Mouse (Mus musculus) embryonic facial prominence, embryonic 13.5 days (tissue): Measurements from ENCODE around the gene Dennd2a. TPM values are rescaled to one million over a fixed set of nuclear protein-coding genes. Genes with fewer than 3 reads are reported as not detected.

ENCODE experiments used
- ATAC-seq: fragments of 200-750 bp; cut with Nextera tagmentation; 2 replicates; pipeline ENCODE4 v1.8.0; 2017; ENCODE audit warnings: low read depth; ENCODE audit not compliant: insufficient number of reproducible peaks, insufficient read depth, low FRiP score, low TSS enrichment
- H3K27ac ChIP-seq: fragments of 300-500 bp; sonication (generic); 2 replicates; pipeline ENCODE4 v1.5.1; 2015; ENCODE audit warnings: moderate library complexity, mild to moderate bottlenecking, inconsistent platforms
- H3K27me3 ChIP-seq: fragments of 300-500 bp; sonication (generic); 2 replicates; pipeline ENCODE4 v1.6.1; 2015; ENCODE audit warnings: mild to moderate bottlenecking, inconsistent platforms
- H3K36me3 ChIP-seq: fragments of 300-500 bp; sonication (generic); 2 replicates; pipeline ENCODE4 v1.6.1; 2015; ENCODE audit warnings: mild to moderate bottlenecking, inconsistent platforms
- H3K4me1 ChIP-seq: fragments of 300-500 bp; sonication (generic); 2 replicates; pipeline ENCODE4 v1.6.1; 2015; ENCODE audit warnings: inconsistent platforms
- H3K4me2 ChIP-seq: fragments of 300-500 bp; sonication (generic); 2 replicates; pipeline ENCODE4 v1.6.1; 2015; ENCODE audit warnings: moderate library complexity, mild to moderate bottlenecking, inconsistent platforms
- H3K4me3 ChIP-seq: fragments of 300-500 bp; sonication (generic); 2 replicates; pipeline ENCODE4 v1.5.1; 2015; ENCODE audit warnings: mild to moderate bottlenecking, inconsistent platforms
- H3K9ac ChIP-seq: fragments of 300-500 bp; sonication (generic); 2 replicates; pipeline ENCODE4 v1.6.1; 2015; ENCODE audit warnings: mild to moderate bottlenecking, inconsistent platforms
- H3K9me3 ChIP-seq: fragments of 300-500 bp; sonication (generic); 2 replicates; pipeline ENCODE4 v1.6.1; 2016; ENCODE audit warnings: inconsistent platforms
- WGBS: fragments of 180-500 bp; shearing (Covaris S2); methylation state at CpG from one replicate; pipeline ENCODE4 v1.1.7; 2015; ENCODE audit warnings: mixed read lengths; 5-methylcytosine and 5-hydroxymethylcytosine counted together
- polyA plus RNA-seq: library from polyadenylated mRNA; unstranded; fragments of >200 nt; fragmentation: Nextera tagmentation; extraction: Ambion mirVana; gene quantifications from 2 replicates; pipeline ENCODE4 v1.2.1, GENCODE M21; 2015

Gene Dennd2a
- 18.0 and 21.2 TPM in 2 replicates for polyA plus RNA-seq

- Histone ChIP-seq H3K4me3 (peak within 1 kb of the TSS; percentile 71), H3K4me2 (peak within 1 kb of the TSS; percentile 71), H3K27me3 (no peaks in the 10 kb centered on the region), H3K9ac (peak within 1 kb of the TSS; percentile 94), H3K4me1 (peaks cover 42% of the 10 kb centered on the region), H3K9me3 (no peaks in the 10 kb centered on the region), H3K27ac (peak within 1 kb of the TSS; percentile 94), H3K36me3 (peaks cover 10% of the 10 kb centered on the region; the same call in 1 of the 2 replicates)
- ATAC-seq = peak; percentile 94
- WGBS = under 1% methylated on average over 50 of the region's 50 CpGs
These were observed at the start of gene Dennd2a for GRCm38 (mm10) chr6:39557723-39558261. Dennd2a (minus strand) TSS chr6:39557867.

- Histone ChIP-seq H3K27me3 (no peaks in the 10 kb centered on the region), H3K36me3 (peaks cover 11% of the 10 kb centered on the region), H3K27ac (no peak overlapping the region), H3K4me1 (no peaks in the 10 kb centered on the region), H3K4me3 (no peak overlapping the region), H3K9ac (no peak overlapping the region), H3K4me2 (no peak overlapping the region), H3K9me3 (no peaks in the 10 kb centered on the region)
- no peak for ATAC-seq
- 76% methylated on average over 5 of the region's 5 CpGs for WGBS
These were observed 49.7 kb upstream of the Dennd2a start for GRCm38 (mm10) chr6:39607365-39607764.

GRCm38 (mm10) chr6:39606862-39607261, 49.2 kb upstream of the Dennd2a start:
- no peaks in the 10 kb centered on the region for H3K9me3 ChIP-seq
- no peak overlapping the region for H3K9ac ChIP-seq
- no peak overlapping the region for H3K4me2 ChIP-seq
- no peaks in the 10 kb centered on the region for H3K4me1 ChIP-seq
- H3K4me3 ChIP-seq = no peak overlapping the region
- WGBS = 68% methylated on average over 3 of the region's 3 CpGs
- H3K27ac ChIP-seq = no peak overlapping the region
- no peaks in the 10 kb centered on the region for H3K27me3 ChIP-seq
- ATAC-seq = no peak
- peaks cover 16% of the 10 kb centered on the region for H3K36me3 ChIP-seq

- no peaks in the 10 kb centered on the region for H3K9me3 ChIP-seq
- H3K27ac ChIP-seq = no peak overlapping the region
- H3K4me1 ChIP-seq = no peaks in the 10 kb centered on the region
- 91% methylated on average over 6 of the region's 6 CpGs for WGBS
- H3K27me3 ChIP-seq = no peaks in the 10 kb centered on the region
- no peak for ATAC-seq
- no peak overlapping the region for H3K4me2 ChIP-seq
- peaks cover 19% of the 10 kb centered on the region for H3K36me3 ChIP-seq
- H3K4me3 ChIP-seq = no peak overlapping the region
- no peak overlapping the region for H3K9ac ChIP-seq
These were observed 48.4 kb upstream of the Dennd2a start for GRCm38 (mm10) chr6:39606056-39606455.

GRCm38 (mm10) chr6:39604565-39604964, 46.9 kb upstream of the Dennd2a start:
- no peak for ATAC-seq
- Histone ChIP-seq H3K4me3 (no peak overlapping the region), H3K27me3 (no peaks in the 10 kb centered on the region), H3K4me1 (no peaks in the 10 kb centered on the region), H3K27ac (no peak overlapping the region), H3K9ac (no peak overlapping the region), H3K9me3 (no peaks in the 10 kb centered on the region), H3K4me2 (no peak overlapping the region), H3K36me3 (peaks cover 30% of the 10 kb centered on the region)
- WGBS = 87% methylated on average over 5 of the region's 5 CpGs

- Histone ChIP-seq H3K9ac (no peak overlapping the region), H3K27ac (no peak overlapping the region), H3K36me3 (peaks cover 51% of the 10 kb centered on the region), H3K4me1 (no peaks in the 10 kb centered on the region), H3K9me3 (no peaks in the 10 kb centered on the region), H3K4me2 (no peak overlapping the region), H3K4me3 (no peak overlapping the region), H3K27me3 (no peaks in the 10 kb centered on the region)
- ATAC-seq = no peak
- WGBS = 88% methylated on average over 3 of the region's 3 CpGs
These were observed 44.2 kb upstream of the Dennd2a start for GRCm38 (mm10) chr6:39601828-39602227.

- no peaks in the 10 kb centered on the region for H3K27me3 ChIP-seq
- peaks cover 59% of the 10 kb centered on the region for H3K36me3 ChIP-seq
- no peak overlapping the region for H3K4me3 ChIP-seq
- H3K4me2 ChIP-seq = no peak overlapping the region
- H3K4me1 ChIP-seq = no peaks in the 10 kb centered on the region
- no peaks in the 10 kb centered on the region for H3K9me3 ChIP-seq
- no peak overlapping the region for H3K27ac ChIP-seq
- ATAC-seq = no peak
- no peak overlapping the region for H3K9ac ChIP-seq
- 89% methylated on average over 3 of the region's 3 CpGs for WGBS
These were observed 43.2 kb upstream of the Dennd2a start for GRCm38 (mm10) chr6:39600851-39601250.

- peak within 1 kb of the TSS; percentile 90 for H3K9ac ChIP-seq
- peak within 1 kb of the TSS; percentile 79 for H3K4me2 ChIP-seq
- no peaks in the 10 kb centered on the region for H3K9me3 ChIP-seq
- peak; percentile 96 for ATAC-seq
- H3K27ac ChIP-seq = peak within 1 kb of the TSS; percentile 91
- peaks cover 30% of the 10 kb centered on the region for H3K36me3 ChIP-seq
- H3K4me1 ChIP-seq = peaks cover 14% of the 10 kb centered on the region
- H3K4me3 ChIP-seq = peak within 1 kb of the TSS; percentile 85
- H3K27me3 ChIP-seq = no peaks in the 10 kb centered on the region
- WGBS = under 1% methylated on average over 56 of the region's 56 CpGs
These were observed 34.9 kb upstream of the Dennd2a start, which contains the start of gene Ndufb2 for GRCm38 (mm10) chr6:39592401-39593214. Ndufb2 (plus strand) TSS chr6:39592574.

GRCm38 (mm10) chr6:39591481-39591880, 33.8 kb upstream of the Dennd2a start:
- Histone ChIP-seq H3K4me2 (peak overlapping the region; percentile 79), H3K27ac (no peak overlapping the region), H3K4me1 (peaks cover 14% of the 10 kb centered on the region), H3K9ac (0 out of 2 replicates have a peak overlapping the region, but pooled peaks have one; percentile 90), H3K4me3 (peak overlapping the region; percentile 85), H3K9me3 (no peaks in the 10 kb centered on the region), H3K36me3 (peaks cover 34% of the 10 kb centered on the region), H3K27me3 (no peaks in the 10 kb centered on the region)
- ATAC-seq = no peak
- WGBS = 95% methylated on average over 4 of the region's 4 CpGs

- Histone ChIP-seq H3K27ac (no peak within 1 kb of the TSS), H3K4me1 (no peaks in the 10 kb centered on the region), H3K36me3 (peaks cover 82% of the 10 kb centered on the region), H3K4me2 (no peak within 1 kb of the TSS), H3K9ac (no peak within 1 kb of the TSS), H3K4me3 (no peak within 1 kb of the TSS), H3K9me3 (no peaks in the 10 kb centered on the region), H3K27me3 (no peaks in the 10 kb centered on the region)
- no peak for ATAC-seq
- WGBS = 92% methylated on average over 6 of the region's 6 CpGs
These were observed 27.9 kb upstream of the Dennd2a start, which contains the start of gene Gm42420 for GRCm38 (mm10) chr6:39585517-39585916. Gm42420 (plus strand) TSS chr6:39585753.

- no peak for ATAC-seq
- H3K27me3 ChIP-seq = no peaks in the 10 kb centered on the region
- WGBS = 79% methylated on average over 7 of the region's 7 CpGs
- H3K9ac ChIP-seq = no peak overlapping the region
- no peak overlapping the region for H3K27ac ChIP-seq
- no peaks in the 10 kb centered on the region for H3K9me3 ChIP-seq
- H3K4me1 ChIP-seq = no peaks in the 10 kb centered on the region
- no peak overlapping the region for H3K4me2 ChIP-seq
- H3K36me3 ChIP-seq = peaks cover 82% of the 10 kb centered on the region
- no peak overlapping the region for H3K4me3 ChIP-seq
These were observed 23.6 kb upstream of the Dennd2a start for GRCm38 (mm10) chr6:39581087-39581784.
